Mouse (Mus musculus) intestine, embryonic 15.5 days (tissue): ENCODE data around the gene Scn1b. TPM values are rescaled to one million over a fixed set of nuclear protein-coding genes. Genes with fewer than 3 reads are reported as not detected.

ENCODE experiments used
- ATAC-seq: fragments of 200-750 bp; cut with Nextera tagmentation; 2 replicates; pipeline ENCODE4 v1.8.0; 2017; ENCODE audit warnings: moderate TSS enrichment, moderate library complexity
- H3K27ac ChIP-seq: fragments of 300-500 bp; sonication (generic); 2 replicates; pipeline ENCODE4 v1.5.1; 2015; ENCODE audit warnings: mild to moderate bottlenecking, inconsistent platforms
- H3K27me3 ChIP-seq: fragments of 300-500 bp; sonication (generic); replicated peaks from 2 replicates; pipeline ENCODE4 v1.6.1; 2015; ENCODE audit warnings: inconsistent platforms
- H3K36me3 ChIP-seq: fragments of 300-500 bp; sonication (generic); 2 replicates; pipeline ENCODE4 v1.6.1; 2015; ENCODE audit warnings: inconsistent platforms
- H3K4me1 ChIP-seq: fragments of 300-500 bp; sonication (generic); replicated peaks from 2 replicates; pipeline ENCODE4 v1.6.1; 2015; ENCODE audit warnings: inconsistent platforms
- H3K4me2 ChIP-seq: fragments of 300-500 bp; sonication (generic); replicated peaks from 2 replicates; pipeline ENCODE4 v1.6.1; 2015; ENCODE audit warnings: mild to moderate bottlenecking, inconsistent platforms
- H3K4me3 ChIP-seq: fragments of 300-500 bp; sonication (generic); replicated peaks from 2 replicates; pipeline ENCODE4 v1.5.1; 2015; ENCODE audit warnings: inconsistent platforms
- H3K9ac ChIP-seq: fragments of 300-500 bp; sonication (generic); 2 replicates; pipeline ENCODE4 v1.6.1; 2015; ENCODE audit warnings: inconsistent platforms
- H3K9me3 ChIP-seq: fragments of 300-500 bp; sonication (generic); 2 replicates; pipeline ENCODE4 v1.6.1; 2016; ENCODE audit warnings: inconsistent platforms
- WGBS: fragments of 180-500 bp; shearing (Covaris S2); methylation state at CpG from one replicate; pipeline ENCODE4 v1.1.7; 2015; 5-methylcytosine and 5-hydroxymethylcytosine counted together
- polyA plus RNA-seq: library from polyadenylated mRNA; unstranded; fragments of >200 nt; fragmentation: Nextera tagmentation; extraction: Ambion mirVana; gene quantifications from 2 replicates; pipeline ENCODE4 v1.2.1, GENCODE M21; 2015

Gene Scn1b
- polyA plus RNA-seq, 1 experiment from 2014 or later: 1.8 TPM

GRCm38 (mm10) chr7:31156034-31156928, 29.5 kb upstream of the Scn1b start:
- no peaks in the 10 kb centered on the region for H3K36me3 ChIP-seq
- WGBS: 35% methylated on average over 19 of the region's 19 CpGs
- no peak overlapping the region for H3K4me2 ChIP-seq
- H3K4me3 ChIP-seq: no peak overlapping the region
- peaks cover 12% of the 10 kb centered on the region for H3K4me1 ChIP-seq
- H3K27ac ChIP-seq: 0 out of 2 replicates have a peak overlapping the region, but pooled peaks have one; percentile 22
- H3K9ac ChIP-seq: 0 out of 2 replicates have a peak overlapping the region, but pooled peaks have one; percentile 28
- H3K27me3 ChIP-seq: no peaks in the 10 kb centered on the region
- no peaks in the 10 kb centered on the region for H3K9me3 ChIP-seq
- ATAC-seq: no peak

- Histone ChIP-seq H3K27ac (peak within 1 kb of the TSS; percentile 22; the same call in 1 of the 2 replicates), H3K4me2 (no peak within 1 kb of the TSS), H3K9ac (0 out of 2 replicates have a peak within 1 kb of the TSS, but pooled peaks have one; percentile 28), H3K27me3 (no peaks in the 10 kb centered on the region), H3K36me3 (no peaks in the 10 kb centered on the region), H3K4me3 (no peak within 1 kb of the TSS), H3K4me1 (peaks cover 13% of the 10 kb centered on the region), H3K9me3 (no peaks in the 10 kb centered on the region)
- no peak for ATAC-seq
- WGBS: 56% methylated on average over 5 of the region's 5 CpGs
These were observed 28.7 kb upstream of the Scn1b start, which contains the start of gene Gramd1a for GRCm38 (mm10) chr7:31155296-31156033. TSS of gene Gramd1a (minus strand) at chr7:31155896.

GRCm38 (mm10) chr7:31153536-31154320, 26.9 kb upstream of the Scn1b start:
- peaks cover 25% of the 10 kb centered on the region for H3K4me1 ChIP-seq
- H3K27me3 ChIP-seq: no peaks in the 10 kb centered on the region
- H3K36me3 ChIP-seq: no peaks in the 10 kb centered on the region
- no peak overlapping the region for H3K4me3 ChIP-seq
- no peak overlapping the region for H3K4me2 ChIP-seq
- no peak overlapping the region for H3K27ac ChIP-seq
- 90% methylated on average over 6 of the region's 6 CpGs for WGBS
- H3K9me3 ChIP-seq: no peaks in the 10 kb centered on the region
- H3K9ac ChIP-seq: no peak overlapping the region
- no peak for ATAC-seq

GRCm38 (mm10) chr7:31151301-31152241, 24.8 kb upstream of the Scn1b start:
- no peaks in the 10 kb centered on the region for H3K27me3 ChIP-seq
- peaks cover 45% of the 10 kb centered on the region for H3K4me1 ChIP-seq
- H3K9ac ChIP-seq: peak overlapping the region; percentile 86
- ATAC-seq: peak; percentile 50
- H3K9me3 ChIP-seq: no peaks in the 10 kb centered on the region
- H3K4me3 ChIP-seq: peak overlapping the region; percentile 72
- peak overlapping the region; percentile 88 for H3K27ac ChIP-seq
- peak overlapping the region; percentile 73 for H3K4me2 ChIP-seq
- no peaks in the 10 kb centered on the region for H3K36me3 ChIP-seq
- WGBS: 19% methylated on average over 23 of the region's 23 CpGs

GRCm38 (mm10) chr7:31150566-31151300, 23.9 kb upstream of the Scn1b start:
- Histone ChIP-seq H3K9ac (peak overlapping the region; percentile 86), H3K4me1 (peaks cover 50% of the 10 kb centered on the region), H3K27me3 (no peaks in the 10 kb centered on the region), H3K27ac (peak overlapping the region; percentile 88), H3K4me3 (peak overlapping the region; percentile 72), H3K36me3 (no peaks in the 10 kb centered on the region), H3K4me2 (peak overlapping the region; percentile 73), H3K9me3 (no peaks in the 10 kb centered on the region)
- WGBS: 0% methylated on average over 63 of the region's 63 CpGs
- peak; percentile 87 for ATAC-seq

GRCm38 (mm10) chr7:31149751-31150565, 23.2 kb upstream of the Scn1b start:
- Histone ChIP-seq H3K27me3 (no peaks in the 10 kb centered on the region), H3K27ac (peak overlapping the region; percentile 88), H3K9ac (peak overlapping the region; percentile 86), H3K9me3 (no peaks in the 10 kb centered on the region), H3K4me1 (peaks cover 56% of the 10 kb centered on the region), H3K4me3 (peak overlapping the region; percentile 72), H3K4me2 (peak overlapping the region; percentile 73), H3K36me3 (no peaks in the 10 kb centered on the region)
- WGBS: 10% methylated on average over 20 of the region's 20 CpGs
- no peak for ATAC-seq

- H3K4me2 ChIP-seq: peak overlapping the region; percentile 73
- no peaks in the 10 kb centered on the region for H3K36me3 ChIP-seq
- H3K4me1 ChIP-seq: peaks cover 56% of the 10 kb centered on the region
- peak overlapping the region; percentile 32 for H3K27ac ChIP-seq
- ATAC-seq: no peak
- H3K9ac ChIP-seq: peak overlapping the region; percentile 86
- no peaks in the 10 kb centered on the region for H3K9me3 ChIP-seq
- peak overlapping the region; percentile 72 for H3K4me3 ChIP-seq
- WGBS: 33% methylated on average over 9 of the region's 9 CpGs
- H3K27me3 ChIP-seq: no peaks in the 10 kb centered on the region
These were observed 22.5 kb upstream of the Scn1b start for GRCm38 (mm10) chr7:31149271-31149670.

GRCm38 (mm10) chr7:31148756-31149155, 22.0 kb upstream of the Scn1b start:
- no peaks in the 10 kb centered on the region for H3K27me3 ChIP-seq
- H3K4me3 ChIP-seq: peak overlapping the region; percentile 72
- 13% methylated on average over 9 of the region's 9 CpGs for WGBS
- H3K4me1 ChIP-seq: peaks cover 56% of the 10 kb centered on the region
- no peaks in the 10 kb centered on the region for H3K9me3 ChIP-seq
- peak overlapping the region; percentile 7; the same call in 1 of the 2 replicates for H3K27ac ChIP-seq
- peak overlapping the region; percentile 39 for H3K9ac ChIP-seq
- no peaks in the 10 kb centered on the region for H3K36me3 ChIP-seq
- peak overlapping the region; percentile 73 for H3K4me2 ChIP-seq
- ATAC-seq: no peak

GRCm38 (mm10) chr7:31148086-31148485, 21.3 kb upstream of the Scn1b start:
- Histone ChIP-seq H3K27ac (0 out of 2 replicates have a peak overlapping the region, but pooled peaks have one; percentile 7), H3K9me3 (no peaks in the 10 kb centered on the region), H3K36me3 (no peaks in the 10 kb centered on the region), H3K4me2 (peak overlapping the region; percentile 73), H3K4me1 (peaks cover 56% of the 10 kb centered on the region), H3K27me3 (no peaks in the 10 kb centered on the region), H3K4me3 (peak overlapping the region; percentile 72; the same call in 1 of the 2 replicates), H3K9ac (peak overlapping the region; percentile 39)
- no peak for ATAC-seq
- WGBS: 66% methylated on average over 3 of the region's 3 CpGs
